Mouse (Mus musculus): ENCODE measurements at regions not wholly inside any gene's neighbourhood (a gene's known extent, or its start where the extent isn't known, plus 50 kb on each side); places are given as distances from the start of the nearest gene placed in this dataset.

GRCm38 (mm10) chr16:85629738-85630137 is 76.5 kb upstream of the Cyyr1 start:
- DNase-seq (ENCODE audit: extremely low read depth, low read depth, low spot score) = peak; percentile 71
- H3K79me2 ChIP-seq (ENCODE audit: control insufficient read depth, insufficient read depth, low read length) = no peaks in the 10 kb centered on the region
- H3K9ac ChIP-seq (ENCODE audit: low read depth, low read length) = no peak overlapping the region
- TF ChIP-seq CTCF (IDR thresholded peaks at IDR 0.05; ENCODE audit: low read depth, low read length) (no peak), POLR2A (IDR thresholded peaks at IDR 0.05; ENCODE audit: extremely low read depth, insufficient read depth, low read length) (no peak)
- 38% methylated on average over 3 of the region's 3 CpGs for WGBS
- H3K36me3 ChIP-seq (ENCODE audit: control insufficient read depth, insufficient read depth, low read length) = no peaks in the 10 kb centered on the region
- no peaks in the 10 kb centered on the region for H3K27me3 ChIP-seq (ENCODE audit: control insufficient read depth, insufficient read depth, low read length)
- no peak overlapping the region for H3K27ac ChIP-seq (replicated peaks; ENCODE audit: insufficient read depth, low read depth, low read length)
- no peak overlapping the region for H3K4me3 ChIP-seq (ENCODE audit: insufficient read depth, low read depth, low read length)
- H3K4me1 ChIP-seq (ENCODE audit: control insufficient read depth, insufficient read depth, low read length) = peaks cover 3% of the 10 kb centered on the region; the same call in 1 of the 2 replicates

- Histone ChIP-seq H3K4me1 (ENCODE audit: control insufficient read depth, insufficient read depth, low read length) (no peaks in the 10 kb centered on the region), H3K27me3 (ENCODE audit: control insufficient read depth, insufficient read depth, low read length) (no peaks in the 10 kb centered on the region), H3K27ac (replicated peaks; ENCODE audit: insufficient read depth, low read depth, low read length) (no peak overlapping the region), H3K79me2 (ENCODE audit: control insufficient read depth, insufficient read depth, low read length) (no peaks in the 10 kb centered on the region), H3K9ac (ENCODE audit: low read depth, low read length) (no peak overlapping the region), H3K4me3 (ENCODE audit: insufficient read depth, low read depth, low read length) (no peak overlapping the region), H3K36me3 (ENCODE audit: control insufficient read depth, insufficient read depth, low read length) (no peaks in the 10 kb centered on the region)
- WGBS = 77% methylated on average over 8 of the region's 8 CpGs
- TF ChIP-seq POLR2A (IDR thresholded peaks at IDR 0.05; ENCODE audit: extremely low read depth, insufficient read depth, low read length) (no peak), CTCF (IDR thresholded peaks at IDR 0.05; ENCODE audit: low read depth, low read length) (no peak)
- no peak for DNase-seq (ENCODE audit: extremely low read depth, low read depth, low spot score)
These were observed 71.3 kb upstream of the Cyyr1 start for GRCm38 (mm10) chr16:85624505-85624904.

- Histone ChIP-seq H3K79me2 (ENCODE audit: control insufficient read depth, insufficient read depth, low read length) (no peaks in the 10 kb centered on the region), H3K27ac (replicated peaks; ENCODE audit: insufficient read depth, low read depth, low read length) (no peak overlapping the region), H3K4me1 (ENCODE audit: control insufficient read depth, insufficient read depth, low read length) (no peaks in the 10 kb centered on the region), H3K9ac (ENCODE audit: low read depth, low read length) (no peak overlapping the region), H3K27me3 (ENCODE audit: control insufficient read depth, insufficient read depth, low read length) (no peaks in the 10 kb centered on the region), H3K36me3 (ENCODE audit: control insufficient read depth, insufficient read depth, low read length) (no peaks in the 10 kb centered on the region), H3K4me3 (ENCODE audit: insufficient read depth, low read depth, low read length) (no peak overlapping the region)
- DNase-seq (ENCODE audit: extremely low read depth, low read depth, low spot score) = no peak
- no peak for TF ChIP-seq CTCF (IDR thresholded peaks at IDR 0.05; ENCODE audit: low read depth, low read length)
- no peak for TF ChIP-seq POLR2A (IDR thresholded peaks at IDR 0.05; ENCODE audit: extremely low read depth, insufficient read depth, low read length)
- WGBS = 79% methylated on average over 2 of the region's 2 CpGs
These were observed 50.9 kb upstream of the Cyyr1 start for GRCm38 (mm10) chr16:85604089-85604488.

All from liver, adult 2 months (tissue).